Mouse (Mus musculus): Measurements from ENCODE around the gene Arsa. TPM values are rescaled to one million over a fixed set of nuclear protein-coding genes. Genes with fewer than 3 reads are reported as not detected.

Gene Arsa
- polyA plus RNA-seq, 1 experiment from 2014 or later, result 10.0 TPM

DNA sequence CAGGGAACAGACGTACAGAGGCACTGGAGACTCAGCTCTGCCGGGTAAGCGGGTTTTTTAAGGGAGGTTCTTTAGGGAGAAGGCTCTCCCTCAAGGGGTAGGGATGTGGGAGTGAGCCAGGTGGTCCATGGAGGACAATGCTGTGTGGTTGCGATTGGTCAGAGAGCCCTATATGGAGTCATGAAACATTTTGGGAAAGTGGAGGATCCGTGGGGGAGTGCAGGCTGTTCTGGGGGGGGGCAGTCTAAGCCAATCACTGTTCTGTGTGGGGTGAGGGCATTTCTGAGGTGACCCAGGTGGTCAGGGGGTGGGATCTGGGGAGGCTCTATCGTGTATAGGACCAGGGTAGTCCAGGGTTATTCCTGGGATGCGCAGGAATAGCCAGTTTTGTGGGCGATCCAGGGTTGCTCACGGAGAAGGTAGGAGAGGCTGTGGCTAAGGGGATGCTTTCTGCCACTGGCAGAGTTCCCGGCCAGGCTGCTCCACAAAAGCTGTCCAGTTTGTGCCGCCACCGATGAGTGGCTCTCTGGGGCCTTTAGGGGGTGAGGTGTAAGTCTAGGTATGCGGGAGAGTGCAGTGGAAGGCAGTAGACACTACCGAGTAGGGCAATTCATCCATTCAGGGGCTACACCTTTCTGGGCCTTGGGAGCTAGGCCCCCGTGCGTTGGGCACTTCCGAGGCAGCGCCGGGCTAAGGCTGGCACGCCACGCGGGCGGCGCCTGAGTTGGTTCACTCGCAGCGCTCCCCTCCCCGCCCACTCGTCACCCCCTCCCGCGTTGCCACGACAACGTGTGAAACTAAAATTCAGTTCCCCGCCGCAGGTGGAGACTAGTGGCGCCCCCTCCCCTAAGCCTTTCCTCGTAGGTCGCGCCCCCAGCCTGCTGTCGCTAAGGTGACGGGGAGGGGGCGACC lies 21.1 kb upstream of the Arsa start:
- ATAC-seq (ENCODE audit: low FRiP score) (0 out of 2 replicates have a peak, but pooled peaks have one; percentile 2), DNase-seq (ENCODE audit: low spot score) (no peak)
- no peaks in the 10 kb centered on the region for H3K36me3 ChIP-seq (ENCODE audit: control insufficient read depth, insufficient read depth, low read length)
- peaks cover 4% of the 10 kb centered on the region; the same call in 1 of the 2 replicates for H3K4me1 ChIP-seq (replicated peaks; ENCODE audit: control insufficient read depth, insufficient read depth, low read length)
- H3K27ac ChIP-seq (ENCODE audit: low read depth, low read length), result peak overlapping the region; percentile 24; the same call in 1 of the 2 replicates
- peaks cover 11% of the 10 kb centered on the region; the same call in 1 of the 2 replicates for H3K27me3 ChIP-seq (ENCODE audit: control insufficient read depth, insufficient read depth, low read length)
- peak overlapping the region; percentile 79 for H3K9ac ChIP-seq (ENCODE audit: low read depth, low read length)
- peak overlapping the region; percentile 82 for H3K4me3 ChIP-seq (ENCODE audit: low read depth, low read length)
- peak overlapping the region; percentile 86 for H3K4me2 ChIP-seq (replicated peaks; ENCODE audit: low read depth, low read length)
- 3% methylated on average over 37 of the region's 41 CpGs for WGBS
- no peaks in the 10 kb centered on the region for H3K9me3 ChIP-seq (ENCODE audit: control insufficient read depth, low read length)

DNA sequence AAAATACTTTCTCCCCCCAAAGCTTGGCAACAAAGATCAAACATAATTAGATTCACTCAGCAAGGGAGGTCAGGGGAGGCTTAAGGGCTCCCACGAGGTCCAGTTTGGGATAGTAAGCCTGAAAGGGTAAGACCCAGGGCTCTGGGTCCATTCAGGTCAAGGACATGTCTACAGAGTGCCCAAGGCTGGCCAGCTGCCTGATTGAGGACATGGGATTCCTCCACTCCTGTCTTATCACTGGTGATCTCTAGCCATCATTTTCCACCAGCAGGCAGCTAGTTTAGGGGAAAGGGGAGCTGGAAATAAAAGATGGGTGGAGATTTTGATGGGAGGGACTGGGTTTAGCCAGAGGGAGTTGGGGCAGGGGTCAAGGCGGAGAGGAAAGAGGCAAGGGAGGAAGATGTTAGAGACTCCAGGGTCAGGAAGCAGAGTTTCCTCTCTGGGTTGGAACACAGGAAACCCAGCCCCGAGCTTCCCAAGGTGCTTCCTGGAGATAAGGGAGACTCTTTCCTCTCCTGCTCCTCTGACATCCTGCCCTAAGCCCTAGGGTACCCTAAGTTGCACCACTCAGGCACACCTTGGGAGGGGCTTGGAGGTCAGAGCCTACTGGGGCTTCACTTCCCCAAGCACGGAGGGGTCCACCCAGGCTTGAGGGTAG lies 20.3 kb upstream of the Arsa start:
- DNase-seq (ENCODE audit: low spot score) (peak; percentile 18), ATAC-seq (ENCODE audit: low FRiP score) (no peak)
- Histone ChIP-seq H3K4me3 (ENCODE audit: low read depth, low read length) (no peak overlapping the region), H3K4me2 (replicated peaks; ENCODE audit: low read depth, low read length) (no peak overlapping the region), H3K27me3 (ENCODE audit: control insufficient read depth, insufficient read depth, low read length) (peaks cover 11% of the 10 kb centered on the region; the same call in 1 of the 2 replicates), H3K9ac (ENCODE audit: low read depth, low read length) (no peak overlapping the region), H3K27ac (ENCODE audit: low read depth, low read length) (no peak overlapping the region), H3K9me3 (ENCODE audit: control insufficient read depth, low read length) (no peaks in the 10 kb centered on the region), H3K4me1 (replicated peaks; ENCODE audit: control insufficient read depth, insufficient read depth, low read length) (peaks cover 4% of the 10 kb centered on the region; the same call in 1 of the 2 replicates), H3K36me3 (ENCODE audit: control insufficient read depth, insufficient read depth, low read length) (no peaks in the 10 kb centered on the region)
- WGBS, result 29% methylated on average over 4 of the region's 4 CpGs

GRCm38 (mm10) chr15:89496841-89497240 lies 19.6 kb upstream of the Arsa start:
- WGBS, result 37% methylated on average over 2 of the region's 2 CpGs
- Histone ChIP-seq H3K4me3 (ENCODE audit: low read depth, low read length) (no peak overlapping the region), H3K9me3 (ENCODE audit: control insufficient read depth, low read length) (no peaks in the 10 kb centered on the region), H3K4me1 (replicated peaks; ENCODE audit: control insufficient read depth, insufficient read depth, low read length) (peaks cover 4% of the 10 kb centered on the region; the same call in 1 of the 2 replicates), H3K27ac (ENCODE audit: low read depth, low read length) (no peak overlapping the region), H3K4me2 (replicated peaks; ENCODE audit: low read depth, low read length) (no peak overlapping the region), H3K36me3 (ENCODE audit: control insufficient read depth, insufficient read depth, low read length) (no peaks in the 10 kb centered on the region), H3K9ac (ENCODE audit: low read depth, low read length) (no peak overlapping the region), H3K27me3 (ENCODE audit: control insufficient read depth, insufficient read depth, low read length) (peaks cover 11% of the 10 kb centered on the region; the same call in 1 of the 2 replicates)
- no peak for DNase-seq (ENCODE audit: low spot score)
- no peak for ATAC-seq (ENCODE audit: low FRiP score)

GRCm38 (mm10) chr15:89496131-89496530 lies 18.9 kb upstream of the Arsa start:
- H3K4me1 ChIP-seq (replicated peaks; ENCODE audit: control insufficient read depth, insufficient read depth, low read length), result peaks cover 4% of the 10 kb centered on the region; the same call in 1 of the 2 replicates
- 31% methylated on average over 4 of the region's 4 CpGs for WGBS
- no peak overlapping the region for H3K4me3 ChIP-seq (ENCODE audit: low read depth, low read length)
- H3K27me3 ChIP-seq (ENCODE audit: control insufficient read depth, insufficient read depth, low read length), result peaks cover 11% of the 10 kb centered on the region; the same call in 1 of the 2 replicates
- H3K36me3 ChIP-seq (ENCODE audit: control insufficient read depth, insufficient read depth, low read length), result no peaks in the 10 kb centered on the region
- peak overlapping the region; percentile 47; the same call in 1 of the 2 replicates for H3K27ac ChIP-seq (ENCODE audit: low read depth, low read length)
- H3K9ac ChIP-seq (ENCODE audit: low read depth, low read length), result no peak overlapping the region; the same call in 1 of the 2 replicates
- H3K9me3 ChIP-seq (ENCODE audit: control insufficient read depth, low read length), result no peaks in the 10 kb centered on the region
- H3K4me2 ChIP-seq (replicated peaks; ENCODE audit: low read depth, low read length), result no peak overlapping the region
- ATAC-seq (ENCODE audit: low FRiP score) (no peak), DNase-seq (ENCODE audit: low spot score) (peak; percentile 31)

- Histone ChIP-seq H3K9me3 (ENCODE audit: control insufficient read depth, low read length) (no peaks in the 10 kb centered on the region), H3K36me3 (ENCODE audit: control insufficient read depth, insufficient read depth, low read length) (no peaks in the 10 kb centered on the region), H3K27me3 (ENCODE audit: control insufficient read depth, insufficient read depth, low read length) (peaks cover 11% of the 10 kb centered on the region; the same call in 1 of the 2 replicates), H3K9ac (ENCODE audit: low read depth, low read length) (no peak overlapping the region), H3K4me1 (replicated peaks; ENCODE audit: control insufficient read depth, insufficient read depth, low read length) (peaks cover 4% of the 10 kb centered on the region; the same call in 1 of the 2 replicates), H3K4me2 (replicated peaks; ENCODE audit: low read depth, low read length) (no peak overlapping the region), H3K4me3 (ENCODE audit: low read depth, low read length) (no peak overlapping the region), H3K27ac (ENCODE audit: low read depth, low read length) (no peak overlapping the region)
- WGBS, result 84% methylated on average over 4 of the region's 4 CpGs
- DNase-seq (ENCODE audit: low spot score) (no peak), ATAC-seq (ENCODE audit: low FRiP score) (no peak)
These were observed 17.7 kb upstream of the Arsa start for GRCm38 (mm10) chr15:89494970-89495369.

GRCm38 (mm10) chr15:89488611-89489117 lies 11.4 kb upstream of the Arsa start:
- no peaks in the 10 kb centered on the region for H3K4me1 ChIP-seq (replicated peaks; ENCODE audit: control insufficient read depth, insufficient read depth, low read length)
- no peak overlapping the region for H3K9ac ChIP-seq (ENCODE audit: low read depth, low read length)
- H3K9me3 ChIP-seq (ENCODE audit: control insufficient read depth, low read length), result no peaks in the 10 kb centered on the region
- H3K4me3 ChIP-seq (ENCODE audit: low read depth, low read length), result no peak overlapping the region
- DNase-seq (ENCODE audit: low spot score) (no peak), ATAC-seq (ENCODE audit: low FRiP score) (no peak)
- WGBS, result 57% methylated on average over 14 of the region's 14 CpGs
- H3K4me2 ChIP-seq (replicated peaks; ENCODE audit: low read depth, low read length), result no peak overlapping the region
- no peaks in the 10 kb centered on the region for H3K36me3 ChIP-seq (ENCODE audit: control insufficient read depth, insufficient read depth, low read length)
- H3K27ac ChIP-seq (ENCODE audit: low read depth, low read length), result no peak overlapping the region
- no peaks in the 10 kb centered on the region for H3K27me3 ChIP-seq (ENCODE audit: control insufficient read depth, insufficient read depth, low read length)

DNA sequence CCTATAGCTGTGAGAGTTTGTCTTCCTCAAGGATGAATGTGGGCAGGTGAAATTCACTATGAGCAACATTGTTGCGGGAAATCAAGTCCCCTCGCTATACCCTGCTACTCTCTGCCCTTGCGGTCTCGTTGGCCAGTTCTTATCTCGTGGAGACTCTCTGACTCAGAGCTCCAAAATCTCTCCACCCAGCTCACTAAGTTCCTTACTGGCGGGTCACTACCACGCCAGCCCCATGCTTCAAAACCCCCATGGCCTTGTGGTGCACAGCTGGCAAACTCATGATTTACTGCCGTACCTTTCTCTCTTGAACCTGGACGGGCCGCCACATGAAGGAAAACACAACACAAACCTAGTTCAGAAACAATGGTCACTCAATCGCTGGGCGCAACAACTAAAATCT lies 11.0 kb upstream of the Arsa start:
- Histone ChIP-seq H3K27ac (ENCODE audit: low read depth, low read length) (no peak overlapping the region), H3K4me3 (ENCODE audit: low read depth, low read length) (no peak overlapping the region), H3K4me2 (replicated peaks; ENCODE audit: low read depth, low read length) (no peak overlapping the region), H3K27me3 (ENCODE audit: control insufficient read depth, insufficient read depth, low read length) (no peaks in the 10 kb centered on the region), H3K9ac (ENCODE audit: low read depth, low read length) (no peak overlapping the region), H3K36me3 (ENCODE audit: control insufficient read depth, insufficient read depth, low read length) (no peaks in the 10 kb centered on the region), H3K9me3 (ENCODE audit: control insufficient read depth, low read length) (no peaks in the 10 kb centered on the region), H3K4me1 (replicated peaks; ENCODE audit: control insufficient read depth, insufficient read depth, low read length) (no peaks in the 10 kb centered on the region)
- DNase-seq (ENCODE audit: low spot score), result no peak
- ATAC-seq (ENCODE audit: low FRiP score), result no peak
- 86% methylated on average over 12 of the region's 12 CpGs for WGBS

GRCm38 (mm10) chr15:89480584-89480983 lies 3.4 kb upstream of the Arsa start:
- Histone ChIP-seq H3K4me1 (replicated peaks; ENCODE audit: control insufficient read depth, insufficient read depth, low read length) (0 out of 2 replicates have a peak, but pooled peaks cover under 1% of the 10 kb centered on the region), H3K9ac (ENCODE audit: low read depth, low read length) (no peak overlapping the region), H3K27ac (ENCODE audit: low read depth, low read length) (no peak overlapping the region), H3K27me3 (ENCODE audit: control insufficient read depth, insufficient read depth, low read length) (no peaks in the 10 kb centered on the region), H3K36me3 (ENCODE audit: control insufficient read depth, insufficient read depth, low read length) (no peaks in the 10 kb centered on the region), H3K4me3 (ENCODE audit: low read depth, low read length) (no peak overlapping the region), H3K9me3 (ENCODE audit: control insufficient read depth, low read length) (no peaks in the 10 kb centered on the region), H3K4me2 (replicated peaks; ENCODE audit: low read depth, low read length) (no peak overlapping the region)
- DNase-seq (ENCODE audit: low spot score), result no peak
- WGBS, result 84% methylated on average over 8 of the region's 8 CpGs
- ATAC-seq (ENCODE audit: low FRiP score), result no peak

Measured in hindbrain, embryonic 11.5 days (tissue).